Mouse (Mus musculus): ENCODE data around the gene Eddm3b. TPM values are rescaled to one million over a fixed set of nuclear protein-coding genes. Genes with fewer than 3 reads are reported as not detected.
"Not testable (repeated sequence)": the region's sequence is repeated elsewhere in the genome, so short reads cannot be mapped to it uniquely, and the experiment has no call there.

Eddm3b gene
- polyA plus RNA-seq, 1 experiment, result not detected

DNA sequence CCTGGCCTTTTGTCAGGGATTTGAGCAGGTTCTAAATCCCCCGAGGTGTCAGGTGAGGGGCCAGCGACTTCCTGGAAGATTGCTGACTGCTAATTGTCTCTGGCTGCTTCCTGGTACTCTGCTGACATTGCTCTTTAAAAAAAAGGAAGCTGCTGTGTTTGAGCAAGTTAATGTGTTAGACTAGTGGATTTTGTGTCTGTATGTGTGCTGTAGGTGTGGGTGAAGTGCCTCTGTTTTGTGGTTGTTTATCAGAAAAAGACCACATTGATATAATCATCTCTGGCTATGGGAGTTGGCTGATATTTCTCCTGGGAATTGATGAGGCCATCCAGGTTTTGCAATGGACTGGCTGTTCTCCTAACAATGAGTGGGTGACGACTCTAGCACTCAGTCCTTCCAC lies 20.7 kb upstream of the Eddm3b start:
- no peak for DNase-seq (ENCODE audit: low read depth, low spot score)
- WGBS, result 19% methylated on average over 3 of the region's 3 CpGs

DNA sequence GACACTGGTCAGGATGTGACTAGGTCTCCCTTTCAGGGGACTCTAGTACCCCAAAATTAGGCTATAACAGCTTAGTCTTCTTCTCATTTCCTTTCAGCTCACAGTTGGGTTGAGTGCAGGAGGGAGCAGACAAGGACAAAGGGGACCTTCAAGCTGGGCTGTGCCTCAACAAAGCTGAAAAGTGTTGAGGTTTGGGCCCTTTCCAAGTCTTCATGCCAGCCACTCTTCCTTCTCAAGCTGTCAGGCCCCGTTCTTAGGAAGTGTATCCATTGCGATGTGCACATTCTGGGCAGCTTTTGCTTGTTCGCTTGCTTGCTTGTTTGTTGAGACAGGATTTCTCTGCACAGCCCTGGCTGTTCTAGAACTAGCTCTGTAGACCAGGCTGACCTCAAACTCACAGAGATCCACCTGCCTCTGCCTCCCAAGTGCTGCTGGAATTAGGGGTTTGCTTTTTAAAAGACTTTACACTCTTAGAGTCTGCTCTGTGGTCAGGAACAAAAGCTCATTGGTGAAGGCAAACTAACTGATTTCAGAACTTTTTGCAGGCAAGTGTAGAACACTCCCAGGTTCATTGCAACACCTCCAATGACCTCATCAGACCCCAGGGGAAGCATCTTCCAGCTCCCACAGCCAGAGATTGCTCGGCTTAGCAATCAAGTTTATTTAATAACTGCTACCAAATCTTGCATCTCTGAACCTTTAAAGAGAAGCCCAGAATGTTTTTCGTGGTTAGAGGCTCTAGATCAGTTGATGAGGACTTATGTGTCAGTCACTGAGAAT lies 19.9 kb upstream of the Eddm3b start:
- DNase-seq (ENCODE audit: low read depth, low spot score), result no peak
- 49% methylated on average over 5 of the region's 5 CpGs for WGBS

DNA sequence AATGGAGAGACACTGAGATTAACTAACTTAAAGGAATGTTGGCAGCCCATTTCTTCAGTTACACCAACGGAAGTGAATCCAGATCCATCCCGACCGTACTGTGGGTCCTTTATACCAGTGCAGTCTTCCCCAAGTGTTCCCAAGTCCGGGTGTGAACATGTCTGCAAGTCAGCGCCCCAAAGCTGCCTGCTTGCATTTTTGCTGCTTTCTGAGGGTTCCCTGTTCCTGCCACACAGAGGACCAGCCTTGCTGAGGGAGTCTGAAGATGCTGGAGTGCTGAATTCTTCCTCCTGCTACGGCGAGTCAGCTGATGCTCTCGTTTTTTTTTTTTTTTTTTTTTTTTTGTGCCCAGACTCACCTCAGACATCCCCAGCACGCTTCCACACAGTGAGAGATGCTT lies 19.3 kb upstream of the Eddm3b start:
- DNase-seq (ENCODE audit: low read depth, low spot score), result no peak
- WGBS, result 67% methylated on average over 9 of the region's 9 CpGs

DNA sequence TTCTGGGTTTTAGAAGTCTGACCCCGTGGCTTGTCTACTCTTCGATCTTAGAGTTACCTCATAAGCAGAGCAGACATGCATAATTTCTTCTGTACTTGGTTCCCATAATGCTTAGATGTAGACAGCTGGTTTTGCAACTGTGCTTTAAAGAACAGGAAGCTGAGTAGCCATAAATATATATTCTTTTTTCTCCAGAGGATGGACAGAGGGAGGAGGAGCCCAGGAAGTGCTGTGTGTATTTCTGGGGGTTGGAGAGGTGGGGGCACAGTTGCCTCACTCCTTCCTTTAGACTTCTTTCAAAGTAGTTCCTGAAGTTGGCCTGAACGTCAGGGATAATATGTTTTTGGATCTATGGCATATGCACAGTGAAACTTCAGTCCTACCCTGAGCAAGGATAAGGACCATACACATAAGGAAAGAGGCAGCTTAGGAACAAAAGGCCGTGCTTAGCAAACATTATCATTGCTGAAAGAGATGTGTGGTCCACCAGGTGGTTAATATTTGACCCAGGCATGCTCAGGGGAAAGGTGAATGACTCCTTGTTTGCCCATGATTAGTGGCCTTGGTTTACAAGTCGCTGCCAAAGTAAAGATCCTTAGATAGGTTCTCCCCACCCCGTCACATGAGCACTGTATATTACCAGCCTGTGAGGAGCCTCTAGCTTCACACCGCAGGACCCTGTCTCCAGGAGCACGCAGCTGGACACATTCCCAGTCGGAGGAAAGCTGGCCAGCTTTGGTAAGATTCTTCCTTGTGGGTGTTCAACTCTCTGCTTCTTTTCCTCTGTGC lies 18.3 kb upstream of the Eddm3b start:
- no peak for DNase-seq (ENCODE audit: low read depth, low spot score)
- 12% methylated on average over 9 of the region's 9 CpGs for WGBS

DNA sequence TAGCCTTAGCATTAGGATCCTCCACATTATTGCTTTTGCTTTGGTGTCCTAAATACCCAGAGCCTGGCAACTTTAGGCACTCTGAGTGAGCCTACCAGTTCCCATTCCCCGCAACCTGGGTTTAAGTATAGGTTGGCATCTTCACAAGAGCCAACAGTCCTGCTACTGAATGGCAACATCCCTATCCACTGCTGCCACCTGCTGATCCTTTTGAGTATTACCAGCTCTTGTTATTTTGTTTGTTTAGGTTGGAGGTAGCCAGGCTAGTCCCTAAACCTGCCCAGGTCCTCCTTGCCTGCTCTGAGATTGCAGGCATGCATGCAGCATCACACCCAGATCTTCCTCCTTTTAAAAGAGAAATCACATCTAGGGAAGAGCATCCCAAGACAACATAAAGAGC lies 15.9 kb upstream of the Eddm3b start:
- WGBS, result 15% methylated on average over 1 of the region's 1 CpGs
- not testable (repeated sequence) for DNase-seq (ENCODE audit: low read depth, low spot score)

DNA sequence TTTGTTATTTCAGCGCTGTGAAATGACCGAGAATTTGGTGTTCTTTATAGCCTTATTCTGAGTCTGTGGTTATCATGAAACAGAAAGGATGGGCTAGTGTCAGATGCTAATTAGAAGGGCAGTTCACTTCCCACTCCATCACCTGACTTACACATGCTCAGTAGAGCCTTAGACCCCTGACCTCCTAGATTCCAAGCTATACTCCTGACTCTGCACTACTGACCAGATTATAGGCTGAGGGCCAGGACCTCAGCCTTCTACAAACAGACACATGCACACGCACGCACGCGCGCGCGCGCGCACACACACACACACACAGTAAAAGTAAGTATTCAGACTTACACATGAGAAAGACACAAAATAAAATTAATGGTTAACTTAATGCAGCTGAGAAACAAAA lies 15.3 kb upstream of the Eddm3b start:
- 89% methylated on average over 11 of the region's 11 CpGs for WGBS
- DNase-seq (ENCODE audit: low read depth, low spot score), result no peak

DNA sequence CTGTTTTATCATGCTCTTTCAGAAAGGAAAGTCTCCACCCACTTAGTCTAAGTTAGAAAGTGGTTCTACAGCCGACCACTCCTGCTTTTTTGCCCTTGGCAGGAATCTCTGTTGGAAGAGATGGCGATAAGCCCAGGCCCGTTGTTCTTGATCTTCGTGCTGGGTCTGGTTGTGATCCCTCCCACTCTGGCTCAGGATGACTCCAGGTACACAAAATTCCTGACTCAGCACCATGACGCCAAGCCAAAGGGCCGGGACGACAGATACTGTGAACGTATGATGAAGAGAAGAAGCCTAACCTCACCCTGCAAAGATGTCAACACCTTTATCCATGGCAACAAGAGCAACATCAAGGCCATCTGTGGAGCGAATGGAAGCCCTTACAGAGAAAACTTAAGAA lies 12.9 kb upstream of the Eddm3b start:
- WGBS, result 45% methylated on average over 9 of the region's 9 CpGs
- DNase-seq (ENCODE audit: low read depth, low spot score), result no peak

DNA sequence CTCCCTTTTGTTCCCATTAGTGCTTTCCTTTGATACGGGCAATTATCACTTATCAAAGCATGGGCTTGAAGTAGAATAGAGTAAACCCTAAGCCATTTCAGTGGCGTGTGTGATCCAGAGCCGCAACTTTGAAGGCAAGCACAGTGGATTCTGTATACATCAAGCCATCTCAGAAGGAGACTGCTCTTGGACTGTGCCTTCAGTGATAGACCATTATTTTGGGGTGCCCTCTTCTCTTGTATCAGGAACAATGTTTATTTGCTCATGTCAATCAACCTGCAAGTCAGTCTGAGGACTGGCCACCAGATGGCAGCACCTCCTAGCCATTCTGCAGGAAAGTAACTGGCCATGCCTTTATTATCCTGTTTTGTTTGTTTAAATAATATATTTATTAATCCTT lies 11.0 kb upstream of the Eddm3b start:
- DNase-seq (ENCODE audit: low read depth, low spot score), result no peak
- WGBS, result 75% methylated on average over 3 of the region's 3 CpGs

DNA sequence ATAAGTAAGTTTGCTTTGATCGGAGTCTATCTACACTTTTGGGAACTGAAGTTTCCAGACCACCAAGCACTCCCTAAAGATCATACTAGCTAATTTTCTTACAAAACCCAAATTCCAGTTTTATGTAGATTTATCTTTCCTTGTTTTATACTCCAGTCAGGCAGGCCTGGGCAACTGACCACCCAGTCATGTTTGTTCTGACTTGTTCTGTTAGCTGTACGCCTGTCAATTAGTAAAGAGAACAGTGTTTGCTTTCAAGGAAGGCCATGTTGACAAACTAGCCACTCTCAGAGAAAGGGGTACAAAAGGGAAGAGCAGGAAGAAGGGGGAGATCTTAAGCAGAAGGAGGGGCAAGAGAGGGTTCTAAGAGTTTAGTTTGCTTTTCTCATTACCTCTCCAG lies 9.9 kb upstream of the Eddm3b start:
- WGBS, result 87% methylated on average over 2 of the region's 2 CpGs

DNA sequence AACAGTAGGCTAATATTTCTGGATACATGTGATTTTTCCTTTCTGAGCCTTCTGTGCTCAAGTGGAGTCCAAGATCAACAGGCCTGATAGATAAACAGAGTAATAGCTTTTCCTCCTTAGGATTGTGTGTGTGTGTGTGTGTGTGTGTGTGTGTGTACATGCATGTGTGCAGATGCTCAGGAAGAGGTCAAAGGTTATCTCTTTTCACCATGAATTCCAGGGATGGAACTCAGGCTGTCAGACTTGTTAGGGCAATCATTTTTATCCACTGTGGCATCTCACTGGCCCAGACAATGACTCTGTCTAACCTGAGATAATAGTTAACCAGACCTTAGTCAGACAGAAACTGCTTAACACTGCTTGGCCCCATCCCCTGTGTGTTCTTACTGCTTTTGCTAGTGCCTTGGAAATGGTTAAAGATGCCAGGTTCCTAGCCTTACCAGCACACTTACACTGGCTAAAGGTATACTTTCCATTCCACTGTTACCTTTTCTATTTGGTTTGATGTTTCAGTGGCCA lies 7.7 kb upstream of the Eddm3b start:
- no peak for DNase-seq (ENCODE audit: low read depth, low spot score)

More for the DNA sequence above, 9.9 kb upstream of the Eddm3b start:
- no peak for DNase-seq (ENCODE audit: low read depth, low spot score)

DNA sequence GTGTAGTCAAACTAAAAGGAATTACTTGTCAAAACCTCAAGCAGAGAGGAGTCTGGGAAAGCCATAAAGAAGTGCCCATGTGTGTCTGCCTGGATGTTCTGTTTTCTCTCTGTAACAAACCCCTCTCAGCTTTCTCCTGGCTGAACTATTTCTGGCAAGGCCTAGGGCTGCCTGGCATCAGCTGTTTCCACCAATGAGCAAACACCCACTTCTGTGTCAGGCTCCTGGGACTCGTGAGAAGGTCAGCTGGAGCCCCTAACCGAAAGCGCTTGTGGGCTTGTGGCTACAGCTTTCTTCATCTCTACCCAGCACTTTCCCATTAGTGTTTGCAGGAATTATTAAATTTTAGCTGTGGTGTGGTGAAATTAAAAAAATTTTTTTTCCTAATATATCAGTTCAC lies 2.3 kb upstream of the Eddm3b start:
- 69% methylated on average over 3 of the region's 3 CpGs for WGBS
- no peak for DNase-seq (ENCODE audit: low read depth, low spot score)

DNA sequence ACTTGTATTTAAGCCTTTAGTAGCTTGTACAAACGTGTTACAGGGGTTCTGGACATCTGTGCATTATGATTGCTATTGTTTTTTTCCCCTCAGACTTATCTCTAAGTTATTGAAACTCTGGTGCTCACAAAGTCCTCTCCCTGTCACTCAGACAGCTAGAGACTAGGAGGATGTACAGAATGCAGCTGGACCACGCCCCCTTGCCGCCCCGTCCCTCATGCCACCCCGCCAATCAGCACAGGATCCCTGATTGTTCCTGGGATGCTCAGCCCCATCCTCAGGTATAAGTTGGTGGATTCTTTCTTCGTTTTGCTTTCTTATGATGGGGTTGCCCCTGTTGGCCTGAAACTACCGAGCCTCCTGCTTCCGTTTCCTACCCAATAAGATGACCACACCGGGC lies 750 bp upstream of the Eddm3b start:
- WGBS, result 68% methylated on average over 9 of the region's 9 CpGs
- DNase-seq (ENCODE audit: low read depth, low spot score), result no peak

DNA sequence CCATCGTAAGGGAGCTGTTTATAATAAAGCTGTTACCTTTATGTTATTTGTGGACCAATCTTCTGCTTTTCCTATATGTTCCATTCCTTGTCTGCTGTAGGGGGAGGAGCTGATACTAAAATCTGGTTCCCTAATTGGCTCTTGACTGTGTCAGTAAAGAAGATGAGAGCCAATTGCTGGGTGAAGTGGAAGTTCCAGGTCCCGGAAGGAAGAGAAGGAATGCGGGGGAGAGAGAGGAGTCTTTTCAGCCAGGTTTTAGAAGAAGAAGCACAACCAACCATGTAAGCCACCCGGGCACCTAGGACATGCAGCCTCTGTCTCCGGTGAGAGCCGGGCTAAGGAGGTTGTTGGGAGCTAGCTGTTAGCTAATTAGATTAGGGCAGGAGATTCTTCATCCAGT lies 11.5 kb downstream of the Eddm3b start:
- DNase-seq (ENCODE audit: low read depth, low spot score), result no peak
- 86% methylated on average over 6 of the region's 6 CpGs for WGBS

DNA sequence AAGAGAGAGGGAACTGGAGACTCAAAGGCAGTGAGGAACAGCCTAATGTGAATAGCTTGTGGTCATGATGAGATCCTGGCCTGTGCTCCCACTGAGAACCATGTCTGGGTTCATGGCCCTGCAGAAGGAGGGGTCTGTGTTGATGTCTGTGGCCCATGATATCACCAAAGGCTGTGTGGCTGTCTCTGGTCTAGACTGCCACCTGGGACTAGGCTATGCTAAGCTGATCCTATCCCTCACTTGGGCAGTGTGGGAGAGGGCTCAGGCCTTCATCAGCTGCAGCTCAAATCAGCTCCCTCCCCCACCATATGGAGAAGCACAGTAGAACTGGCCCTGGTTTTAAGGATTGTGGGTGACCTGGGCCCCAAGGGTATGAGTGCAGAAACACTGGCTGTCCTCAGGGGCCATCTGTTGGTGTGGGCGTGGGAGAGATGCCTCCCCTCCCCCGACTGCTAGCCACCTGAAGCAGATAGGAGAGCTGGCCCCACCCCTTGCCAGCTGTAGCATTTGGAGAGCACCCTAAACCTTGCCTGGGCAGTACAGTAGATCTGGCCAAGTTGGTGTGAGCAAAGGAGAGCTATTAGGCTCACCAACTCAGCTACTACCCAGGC lies 13.5 kb downstream of the Eddm3b start:
- no peak for DNase-seq (ENCODE audit: low read depth, low spot score)
- 26% methylated on average over 2 of the region's 2 CpGs for WGBS

DNA sequence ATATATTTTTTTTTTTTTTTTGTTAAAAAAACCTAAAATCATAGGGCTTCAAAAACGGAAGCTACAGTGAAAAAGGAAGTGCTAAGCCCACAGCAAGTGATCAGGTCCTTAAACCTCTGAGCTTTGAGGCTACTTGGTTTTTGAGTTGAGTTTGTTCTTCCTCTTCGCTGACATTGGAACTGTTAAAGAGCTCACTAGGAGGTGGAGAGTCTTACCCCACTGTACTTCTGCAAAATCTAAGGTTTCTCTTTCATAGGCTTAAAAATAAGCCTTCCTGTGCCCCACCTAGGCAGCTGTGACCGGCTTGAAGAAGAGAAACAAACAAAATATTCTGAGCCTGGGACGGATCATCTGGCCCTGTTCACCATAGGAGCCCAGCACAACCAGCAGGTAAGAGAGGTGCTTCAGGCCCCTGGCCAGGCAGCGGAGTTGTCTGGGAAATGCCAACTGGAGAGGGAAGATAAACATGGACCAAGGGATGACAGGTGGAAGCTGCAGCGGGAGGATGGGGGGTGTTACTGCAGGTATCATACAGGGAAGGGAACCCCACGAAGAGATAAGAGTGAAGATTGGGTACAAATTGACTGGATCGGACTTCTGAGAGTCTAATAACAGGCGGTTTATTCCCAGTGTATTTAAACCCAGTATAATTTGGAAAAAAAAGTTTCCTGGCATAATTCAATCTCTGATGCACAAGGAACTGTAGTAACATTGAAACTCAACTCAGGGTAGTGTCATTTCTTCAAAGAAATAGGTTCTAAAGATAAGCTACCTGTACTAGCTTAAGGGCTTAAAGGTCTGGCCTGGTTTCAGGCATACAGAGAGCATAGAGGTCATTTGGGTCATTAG lies 14.8 kb downstream of the Eddm3b start:
- no peak for DNase-seq (ENCODE audit: low read depth, low spot score)
- 74% methylated on average over 9 of the region's 9 CpGs for WGBS

DNA sequence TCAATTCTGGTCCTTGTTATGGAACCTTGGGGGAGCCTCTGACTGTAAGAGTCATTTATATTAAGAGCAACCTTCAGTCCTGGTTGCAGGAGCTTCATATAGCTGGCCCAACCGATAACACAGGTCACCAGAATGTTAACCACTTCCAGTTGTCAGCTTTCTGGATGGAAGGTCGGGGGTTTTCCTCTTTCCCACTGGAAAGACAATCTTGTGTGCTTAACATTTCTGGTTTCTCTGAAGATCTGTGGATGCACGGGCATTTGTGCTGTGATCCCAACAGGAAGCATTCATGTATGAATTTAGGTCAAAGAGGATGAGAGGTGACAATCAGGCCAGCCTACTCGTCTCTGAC lies 15.4 kb downstream of the Eddm3b start:
- DNase-seq (ENCODE audit: low read depth, low spot score), result no peak
- WGBS, result 81% methylated on average over 4 of the region's 4 CpGs

DNA sequence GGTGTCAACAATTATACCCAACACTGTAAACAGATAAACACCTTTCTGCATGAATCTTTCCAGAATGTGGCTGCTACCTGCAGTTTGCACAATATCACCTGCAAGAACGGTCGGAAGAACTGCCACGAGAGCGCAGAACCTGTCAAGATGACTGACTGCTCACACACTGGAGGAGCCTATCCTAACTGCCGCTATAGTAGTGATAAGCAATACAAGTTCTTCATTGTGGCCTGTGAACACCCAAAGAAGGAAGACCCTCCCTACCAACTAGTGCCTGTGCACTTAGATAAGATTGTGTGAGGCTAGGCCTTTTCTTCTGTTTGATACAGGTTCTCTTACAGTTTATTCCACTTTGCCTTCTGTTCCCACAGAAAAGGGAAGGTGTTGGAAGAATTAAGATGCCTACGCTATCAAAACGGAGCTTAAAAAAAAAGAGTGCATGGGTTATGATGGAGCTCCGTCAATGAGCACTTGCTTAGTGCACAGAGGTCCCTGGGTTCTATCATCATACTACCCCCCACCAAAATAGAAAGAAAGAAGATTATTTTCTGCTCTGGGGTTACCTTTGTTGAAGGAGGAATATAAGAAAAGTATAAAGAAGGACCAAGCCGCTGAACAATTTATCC lies 16.2 kb downstream of the Eddm3b start:
- 86% methylated on average over 9 of the region's 9 CpGs for WGBS
- no peak for DNase-seq (ENCODE audit: low read depth, low spot score)

DNA sequence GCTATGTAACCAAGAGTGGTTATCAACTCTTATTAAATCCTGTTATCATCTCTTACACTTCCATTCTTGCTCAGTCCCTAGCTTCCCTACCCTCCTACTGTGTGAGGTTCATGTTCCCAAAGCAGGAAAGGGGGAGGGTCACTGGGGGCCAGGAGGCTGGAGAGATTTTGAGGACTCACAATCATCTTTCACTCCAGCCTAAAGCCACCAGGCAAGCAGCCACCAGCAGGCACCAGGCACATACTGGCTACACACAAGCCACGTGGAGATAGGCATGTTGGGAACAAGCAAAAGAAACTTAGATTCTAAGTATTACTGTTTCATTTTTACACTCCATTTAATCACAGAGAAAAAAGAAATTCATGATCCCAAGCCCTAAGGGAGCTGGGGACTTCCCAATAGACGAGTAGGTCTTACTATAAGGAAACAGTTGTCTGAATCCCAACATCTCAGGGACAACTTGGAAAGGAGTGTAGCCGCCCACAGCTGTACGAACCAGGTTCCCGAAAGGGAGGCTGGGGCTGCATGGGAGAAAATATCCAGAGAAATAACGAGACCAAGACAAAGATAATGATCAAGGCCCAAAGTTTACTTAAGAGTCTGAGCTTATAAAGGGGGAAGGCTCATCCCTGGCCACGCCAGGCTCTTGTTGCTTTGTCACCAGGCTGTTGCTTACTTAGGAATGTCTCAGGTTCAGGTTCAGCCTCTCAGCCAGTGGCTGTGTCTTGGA lies 17.0 kb downstream of the Eddm3b start:
- DNase-seq (ENCODE audit: low read depth, low spot score), result no peak
- WGBS, result 77% methylated on average over 7 of the region's 7 CpGs

DNA sequence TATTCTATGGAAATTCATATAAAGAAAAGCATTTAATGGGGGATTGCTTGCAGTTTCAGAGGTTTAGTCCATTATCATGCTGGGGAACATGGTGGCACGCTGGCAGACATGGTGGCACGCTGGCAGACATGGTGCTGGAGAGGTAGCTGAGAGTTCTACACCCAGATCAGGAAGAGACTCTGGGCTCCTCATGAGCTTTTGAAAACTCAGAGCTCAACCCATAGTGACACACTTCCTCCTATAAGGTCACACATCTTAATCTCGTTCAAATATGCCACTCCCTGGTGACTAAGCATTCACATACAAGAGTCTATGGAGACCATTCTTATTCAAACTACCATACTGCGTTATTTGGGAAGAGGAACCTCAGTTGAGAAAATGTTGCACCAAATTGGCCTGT lies 18.1 kb downstream of the Eddm3b start:
- 64% methylated on average over 4 of the region's 4 CpGs for WGBS
- DNase-seq (ENCODE audit: low read depth, low spot score), result no peak
